Mouse (Mus musculus) layer of hippocampus, postnatal 14 days (tissue): ENCODE results near the gene Mfsd9. TPM values are rescaled to one million over a fixed set of nuclear protein-coding genes. Genes with fewer than 3 reads are reported as not detected.
A peak's percentile ranks its signal among the peaks of the same experiment; 100 is the strongest.

Experiments used
- DNase-seq, 2 experiments: peaks; one replicate each; pipeline ENCODE4 v3.0.0; 2021 to 2022; ENCODE audit warnings: low spot score in 2 of 2, mixed read lengths in 1 of 2
- long read RNA-seq, 2 experiments: library from polyadenylated mRNA; stranded (forward); transcript quantifications; one replicate each; pipeline ENCODE4 v2.0.0; 2021
- total RNA-seq, 2 experiments: library from RNA; stranded (reverse); gene quantifications; 2 replicates each; pipeline ENCODE4 v1.2.3; 2021

Gene Mfsd9
- 1 to 10 TPM; 5.3 to 5.6 TPM for total RNA-seq
- long read RNA-seq, experiment 1, transcript Mfsd9-201 (6 exons, 3,160 nt), result major isoform, 5 of 8 reads
- long read RNA-seq, experiment 1, partial matches to known transcripts, result 0 of 8 reads
- long read RNA-seq, experiment 1, other reads (novel, unspliced or antisense), result 3 of 8 reads
- long read RNA-seq, experiment 2, transcript Mfsd9-201 (6 exons, 3,160 nt), result major isoform, 6 of 8 reads
- long read RNA-seq, experiment 2, partial matches to known transcripts, result 0 of 8 reads
- long read RNA-seq, experiment 2, other reads (novel, unspliced or antisense), result 1 of 8 reads

DNA sequence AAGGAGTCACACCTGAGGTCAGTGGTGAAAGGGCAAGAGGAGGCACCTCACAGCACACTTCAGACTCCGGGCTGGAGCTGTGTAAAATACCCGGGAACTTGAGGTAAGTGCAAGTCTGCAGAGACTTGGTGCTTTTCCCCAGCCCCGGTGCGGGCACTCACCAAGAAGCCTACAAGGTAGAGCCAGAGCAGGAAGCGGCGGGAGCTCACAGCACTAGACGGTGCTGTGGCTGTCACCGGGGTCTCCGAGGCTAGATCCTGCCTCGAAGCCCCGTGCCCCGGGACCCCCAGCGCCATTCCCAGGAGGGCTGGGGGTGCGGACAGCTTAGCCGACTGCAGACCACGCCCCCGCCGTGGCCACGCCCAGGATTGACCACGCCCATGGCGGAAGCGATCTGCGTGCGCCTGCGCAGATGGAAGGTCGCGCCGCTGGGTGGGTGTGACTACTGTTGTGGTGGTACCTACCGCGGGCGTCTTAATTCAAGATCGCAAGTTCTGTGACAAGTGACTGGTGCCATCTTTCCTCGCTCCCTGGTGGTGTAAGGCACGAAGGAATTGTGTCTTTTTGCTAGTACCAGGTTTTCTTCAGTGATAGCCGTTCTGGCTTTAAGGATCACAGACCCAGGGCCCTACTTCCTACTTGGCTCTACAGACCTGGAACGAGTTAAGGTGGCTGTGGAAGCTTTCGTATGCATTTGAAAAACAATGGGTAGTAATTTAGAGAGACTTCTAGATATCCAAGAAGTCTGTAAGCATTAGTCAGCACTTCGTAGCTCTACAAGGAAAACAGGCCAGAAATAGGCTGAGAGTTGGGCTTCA lies at the start of gene Mfsd9:
Gene Mfsd9 (minus strand): TSS at position 364 of the 818 bp plus-strand sequence.
- DNase-seq, result peak; percentile 91

DNA sequence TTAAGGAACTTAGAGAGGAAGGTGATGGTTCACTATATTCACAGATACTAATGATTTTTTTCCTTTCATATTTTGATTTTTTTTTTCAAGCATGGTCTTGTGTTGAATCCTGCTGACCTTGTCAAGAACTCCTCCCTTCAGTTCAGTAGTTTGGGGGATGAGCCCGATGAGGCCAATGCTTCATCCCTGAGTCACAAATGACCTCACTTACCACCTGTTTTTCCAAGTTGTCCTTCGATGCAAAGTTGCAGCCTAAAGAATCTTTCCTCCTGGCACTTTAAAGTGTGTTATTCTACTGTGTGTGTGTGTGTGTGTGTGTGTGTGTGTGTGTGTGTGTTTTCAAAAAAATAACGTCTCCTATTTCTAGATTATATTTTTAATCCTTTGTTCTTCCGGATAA lies 45.0 kb upstream of the Mfsd9 start:
- DNase-seq, result no peak

DNA sequence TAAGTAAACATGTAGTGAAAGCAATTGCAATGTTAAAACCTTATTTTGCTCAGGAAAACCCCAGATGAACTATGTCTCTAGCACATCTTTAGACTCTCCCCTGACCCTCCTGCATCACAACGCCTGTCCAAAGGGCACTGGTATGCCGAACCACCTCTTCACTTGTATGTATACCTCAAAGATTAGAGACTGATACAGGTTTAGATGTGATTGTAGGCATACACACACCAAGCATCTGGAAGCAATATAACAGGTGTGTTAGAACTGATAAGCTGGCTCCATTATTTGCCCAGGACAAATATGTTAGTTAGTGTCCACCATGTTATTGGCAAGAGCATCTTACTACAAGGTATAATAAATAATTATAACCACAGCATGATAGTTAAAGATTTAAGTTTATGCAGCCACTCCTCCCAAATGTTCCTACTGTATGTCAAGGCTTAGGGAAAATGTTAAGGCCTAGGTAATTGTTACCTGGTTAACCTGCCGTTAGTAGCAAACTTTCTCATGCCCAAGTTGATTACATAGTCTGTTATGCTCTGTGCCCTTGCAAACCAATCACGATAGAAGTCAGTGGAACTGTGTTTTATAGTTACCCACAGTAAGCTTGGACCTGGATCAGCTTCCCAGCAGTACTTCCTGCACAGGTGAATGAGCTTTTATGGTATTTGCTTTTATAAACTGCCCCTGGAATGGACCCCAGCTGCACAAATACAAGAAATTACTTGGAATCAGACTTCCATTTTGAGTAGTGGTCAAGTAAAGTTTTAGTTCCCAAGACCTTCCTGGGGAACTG lies 40.4 kb upstream of the Mfsd9 start:
- no peak for DNase-seq

DNA sequence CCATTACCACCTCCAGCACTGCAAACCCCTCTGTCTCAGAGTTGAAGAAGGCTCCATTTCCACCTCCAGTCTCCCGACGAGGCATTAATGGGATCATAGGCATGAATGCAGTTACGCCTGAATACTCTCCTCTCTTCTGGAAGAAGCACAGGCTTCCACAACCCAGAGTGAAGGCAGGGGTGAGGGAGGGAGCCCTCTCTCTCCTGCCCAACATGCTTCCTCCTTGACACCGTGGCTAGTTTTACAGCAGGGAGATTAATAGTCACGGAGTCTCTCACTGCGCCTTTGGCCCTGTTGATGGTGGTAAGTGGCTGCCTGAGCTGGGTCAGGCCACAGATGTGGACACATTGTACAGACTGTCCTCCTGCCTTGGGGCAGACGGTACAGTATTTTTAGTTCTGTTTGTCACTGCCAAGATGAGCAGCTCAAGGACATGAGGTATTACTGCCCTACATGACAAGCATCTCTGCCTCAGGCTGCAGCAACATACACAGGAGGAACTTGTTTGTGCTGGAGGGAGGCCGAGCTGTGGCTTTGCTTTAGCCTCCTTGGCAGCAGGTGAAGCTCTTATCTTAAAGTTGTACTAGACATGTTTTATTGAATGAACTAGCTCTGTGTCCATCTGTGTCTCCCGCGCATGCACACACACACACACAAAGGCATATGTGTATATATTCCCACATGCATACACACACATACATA lies 38.9 kb upstream of the Mfsd9 start:
- DNase-seq, result no peak

DNA sequence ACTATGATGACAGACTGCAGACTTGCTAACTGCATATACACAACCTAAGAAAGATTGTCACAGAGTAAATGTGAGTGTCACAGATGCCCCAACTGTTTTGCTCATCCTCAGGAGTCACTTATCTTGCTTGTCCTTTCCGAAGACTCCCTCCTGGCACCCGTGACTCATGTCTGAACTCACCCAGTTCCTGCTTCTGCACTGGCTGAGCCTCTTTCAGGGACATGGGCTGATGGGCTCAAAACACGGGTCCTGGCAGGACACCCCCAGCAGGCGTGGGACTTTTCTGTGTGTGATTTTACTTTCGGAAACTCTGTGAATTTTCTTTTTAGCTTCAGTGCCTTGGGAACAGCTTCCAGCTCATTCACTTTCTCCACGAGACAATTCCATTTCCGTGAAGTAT lies 35.3 kb upstream of the Mfsd9 start:
- no peak for DNase-seq

DNA sequence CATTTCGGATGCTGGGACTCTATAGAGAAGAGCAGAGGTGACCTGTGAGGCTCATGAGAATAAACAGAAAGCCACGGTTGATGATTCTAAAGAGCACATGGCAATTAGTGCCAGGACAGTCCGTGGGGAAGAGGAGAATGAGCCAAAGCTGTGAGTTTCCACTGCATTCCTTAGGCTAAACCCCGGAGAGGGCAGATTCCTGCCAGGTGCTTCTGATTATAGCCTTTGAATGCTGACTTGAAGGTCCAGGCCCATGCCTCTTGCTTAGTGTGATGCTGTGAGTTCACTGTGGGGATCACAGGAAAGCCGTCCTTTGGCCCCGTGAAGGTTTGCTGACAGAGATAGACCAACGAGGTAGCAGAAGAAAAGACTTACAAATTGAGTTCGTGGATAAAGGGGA lies 34.4 kb upstream of the Mfsd9 start:
- DNase-seq, result no peak

DNA sequence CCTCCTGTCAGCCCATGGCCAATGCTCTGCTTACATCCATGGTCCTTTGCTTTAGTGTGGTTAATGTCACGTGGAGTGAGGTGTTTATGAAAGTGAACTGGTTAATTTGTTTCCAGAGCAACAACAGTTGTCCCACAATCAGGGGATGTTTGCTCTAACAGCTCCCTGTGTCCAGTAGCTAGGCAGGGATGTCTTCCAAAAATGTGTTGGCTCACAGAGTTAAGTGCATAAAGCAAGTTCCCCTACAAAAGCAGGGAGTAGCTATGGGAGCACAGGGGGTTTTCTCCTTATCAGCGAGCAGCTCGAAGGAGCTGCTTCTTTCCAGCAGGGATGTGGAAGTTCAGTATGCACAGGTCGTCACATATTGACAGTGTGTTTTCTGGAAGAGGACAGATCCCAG lies 34.0 kb upstream of the Mfsd9 start:
- no peak for DNase-seq

DNA sequence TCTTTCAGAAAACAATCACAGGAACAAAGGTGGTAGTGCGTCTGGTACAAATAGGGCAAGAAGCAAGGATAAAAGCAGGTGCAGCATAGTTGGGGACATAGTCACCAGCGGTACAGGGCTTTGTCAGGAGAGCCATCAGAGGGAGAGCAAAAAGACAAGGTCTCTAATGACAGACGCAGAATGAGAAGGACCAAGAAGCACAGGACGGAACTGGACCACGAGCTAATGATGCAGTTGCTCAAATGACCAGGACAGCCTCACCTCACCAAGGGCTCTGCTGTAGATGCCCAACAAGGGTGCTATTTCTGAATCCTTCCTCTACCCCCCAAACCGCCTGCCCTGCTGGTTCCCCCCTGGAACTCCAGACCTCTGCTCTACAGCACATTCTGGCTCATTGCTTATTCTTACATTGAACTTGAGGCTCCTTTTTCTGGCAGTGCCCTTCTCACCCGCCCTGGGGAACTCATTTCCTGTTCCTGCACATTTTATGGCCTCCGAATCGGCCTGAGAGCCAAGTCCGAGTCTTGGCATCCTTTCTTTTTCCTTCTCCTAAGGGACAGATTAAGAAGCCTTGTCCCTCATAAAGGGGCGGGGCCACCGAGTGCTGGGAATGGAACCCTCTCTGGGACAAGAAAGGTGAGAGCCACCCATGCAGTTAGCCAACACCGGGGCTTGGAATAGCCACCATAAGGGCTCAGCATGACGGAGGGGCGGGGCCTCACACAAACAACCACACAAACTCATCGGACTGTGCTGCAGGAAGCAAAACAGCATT lies 24.8 kb upstream of the Mfsd9 start:
- no peak for DNase-seq

DNA sequence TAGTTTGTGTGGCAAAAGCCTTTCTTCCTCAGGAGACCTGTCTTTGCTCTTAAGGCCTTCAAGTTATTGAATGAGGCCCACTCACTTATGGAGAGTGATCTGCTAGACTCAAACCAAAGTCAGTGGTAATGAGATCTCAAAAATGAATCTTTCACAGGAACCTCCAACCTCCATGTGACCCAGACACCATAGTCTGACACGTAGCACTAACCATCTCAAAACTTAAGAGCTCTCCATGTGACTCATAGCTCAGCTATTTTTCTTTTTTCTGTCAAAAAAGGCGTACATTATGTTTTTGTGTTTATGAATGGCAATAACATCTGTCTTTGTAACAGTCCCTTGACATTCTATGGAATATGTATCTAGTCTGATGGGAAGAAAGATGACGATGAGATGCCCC lies 18.2 kb upstream of the Mfsd9 start:
- no peak for DNase-seq

DNA sequence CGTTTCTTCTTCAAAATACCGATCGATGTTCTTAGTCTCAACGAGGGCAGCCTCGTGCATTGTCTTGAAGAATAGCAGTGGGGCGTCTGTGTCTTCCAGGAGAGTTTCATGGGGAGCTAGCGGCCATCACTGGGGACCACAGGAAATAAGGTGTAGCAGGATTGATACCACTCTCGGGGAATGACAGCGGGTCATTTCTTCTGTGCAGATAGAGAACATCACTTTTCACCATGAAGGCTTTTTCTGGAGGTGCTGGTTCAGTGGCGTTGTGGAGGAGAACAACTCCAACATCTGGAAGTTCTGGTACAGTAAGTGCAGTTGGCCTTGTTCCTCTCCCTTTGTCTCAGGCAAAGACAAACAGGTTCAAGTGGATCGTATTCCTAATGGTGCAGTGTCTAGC lies 15.4 kb upstream of the Mfsd9 start:
- DNase-seq, result no peak

DNA sequence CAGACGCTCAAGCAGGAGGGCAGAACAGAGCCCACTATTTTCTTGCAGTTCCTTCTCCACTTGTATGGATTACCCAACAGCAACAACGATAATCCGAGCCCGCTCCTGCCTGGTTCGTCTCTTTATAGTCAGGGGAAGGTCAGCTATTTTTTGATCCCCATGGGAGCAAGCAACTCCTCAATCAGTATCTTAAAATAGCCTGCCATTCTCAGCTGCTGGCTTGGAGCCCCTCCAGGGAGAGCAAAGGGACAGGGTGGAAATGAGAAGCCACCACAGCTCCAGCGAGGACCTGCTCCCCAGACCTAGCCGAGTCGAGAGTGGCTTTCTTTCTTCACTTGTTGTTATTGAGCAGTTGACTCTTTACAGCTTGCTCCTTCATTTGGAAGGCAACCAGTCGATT lies 14.9 kb upstream of the Mfsd9 start, which contains the start of gene Tmem182:
Gene Tmem182 (plus strand): TSS at position 251 of the 400 bp plus-strand sequence.
- no peak for DNase-seq

DNA sequence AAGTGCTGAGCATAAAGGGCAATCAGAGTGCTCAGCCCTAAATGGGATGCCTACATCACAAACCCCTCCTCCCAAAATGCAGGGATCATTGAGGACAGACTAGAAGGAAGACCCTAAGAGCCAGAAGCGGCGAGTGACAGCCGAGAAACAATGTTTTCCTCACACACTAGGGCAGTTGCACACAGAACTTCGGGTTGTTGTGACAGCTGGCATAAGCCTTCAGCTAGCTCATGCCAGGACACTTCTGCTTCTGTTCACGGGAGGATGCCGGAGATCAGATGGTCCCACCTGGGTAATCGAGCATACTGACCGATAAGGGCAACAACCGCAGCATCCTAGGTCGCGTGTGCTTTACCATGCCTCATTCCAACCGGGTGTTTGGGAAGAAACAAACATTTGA lies 13.6 kb upstream of the Mfsd9 start:
- no peak for DNase-seq

DNA sequence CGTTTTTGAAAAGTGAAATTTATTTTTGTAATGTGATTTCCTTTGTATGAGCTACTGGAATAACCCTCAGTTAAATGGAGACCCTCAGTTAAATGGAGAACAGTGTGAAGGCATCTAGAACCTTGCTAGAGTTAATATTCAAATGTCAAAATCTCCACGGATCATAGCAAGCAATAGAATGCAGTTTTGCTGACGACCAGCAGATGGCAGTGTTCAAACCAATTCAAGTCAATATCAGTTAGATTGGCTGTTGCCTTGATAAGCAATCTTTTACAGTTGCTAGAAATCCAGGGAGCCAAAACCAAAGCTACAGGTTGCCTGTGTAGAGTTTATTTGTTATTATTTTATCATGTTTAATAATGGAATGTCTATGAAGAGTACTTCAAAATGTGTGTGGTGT lies 12.3 kb upstream of the Mfsd9 start:
- DNase-seq, result peak; percentile 57 to 76

DNA sequence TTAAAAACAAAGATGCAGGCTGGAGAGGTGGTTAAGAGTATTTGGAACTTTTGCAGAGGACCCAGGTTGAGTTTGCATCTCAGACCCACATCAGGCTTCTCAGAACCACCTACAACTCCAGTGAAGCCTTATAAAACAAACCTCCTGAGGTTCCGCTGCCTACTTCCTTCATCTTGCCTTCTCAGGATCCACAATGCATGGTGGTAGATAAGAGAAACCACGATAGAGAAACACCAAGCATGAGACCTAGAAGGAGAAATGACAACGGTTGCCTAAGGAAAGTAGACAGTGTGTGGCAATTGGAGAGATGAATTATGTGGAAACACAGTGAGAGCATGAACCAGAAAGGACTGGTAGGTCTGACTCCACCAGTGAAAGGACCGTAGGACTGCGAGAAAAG lies 10.4 kb upstream of the Mfsd9 start:
- DNase-seq, result no peak

DNA sequence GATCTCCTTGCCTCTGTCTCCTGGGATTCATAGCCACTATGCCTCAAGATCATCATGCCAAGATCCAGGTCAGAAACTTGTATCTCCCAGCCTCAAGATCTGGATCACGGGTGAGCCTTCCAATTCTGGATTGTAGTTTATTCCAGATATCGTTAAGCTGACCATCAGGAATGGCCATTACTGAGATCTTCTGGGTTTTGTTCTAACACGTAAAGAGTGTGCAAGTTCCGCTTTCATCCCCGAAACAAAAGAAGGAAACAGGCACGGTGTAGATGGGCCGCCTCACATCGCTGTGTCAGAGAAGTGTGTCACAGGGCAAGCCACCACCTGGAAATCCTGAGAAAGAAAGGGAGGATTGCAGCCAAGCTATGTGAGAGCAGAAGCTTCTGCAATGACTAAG lies 8.6 kb upstream of the Mfsd9 start:
- no peak for DNase-seq

DNA sequence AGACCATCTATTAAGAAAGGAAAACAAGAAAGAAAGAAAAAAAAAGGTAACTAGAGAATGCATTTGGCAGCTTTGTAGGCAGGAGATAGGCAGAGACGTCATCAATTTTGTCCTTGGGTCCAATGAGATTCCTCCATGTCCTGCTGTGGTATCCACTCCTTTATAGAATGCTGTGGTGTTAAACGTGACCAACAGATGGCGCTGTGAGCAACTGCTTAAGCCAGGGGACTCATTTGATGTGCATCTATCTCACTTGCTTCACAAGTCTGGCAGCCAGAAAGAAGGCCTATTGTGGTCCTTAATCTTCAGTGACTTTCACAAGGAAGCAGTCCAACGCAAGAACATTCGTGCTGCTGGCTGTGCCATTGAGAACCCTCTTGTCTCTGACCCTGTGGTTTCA lies 6.9 kb upstream of the Mfsd9 start:
- DNase-seq, result peak; percentile 57 to 67

DNA sequence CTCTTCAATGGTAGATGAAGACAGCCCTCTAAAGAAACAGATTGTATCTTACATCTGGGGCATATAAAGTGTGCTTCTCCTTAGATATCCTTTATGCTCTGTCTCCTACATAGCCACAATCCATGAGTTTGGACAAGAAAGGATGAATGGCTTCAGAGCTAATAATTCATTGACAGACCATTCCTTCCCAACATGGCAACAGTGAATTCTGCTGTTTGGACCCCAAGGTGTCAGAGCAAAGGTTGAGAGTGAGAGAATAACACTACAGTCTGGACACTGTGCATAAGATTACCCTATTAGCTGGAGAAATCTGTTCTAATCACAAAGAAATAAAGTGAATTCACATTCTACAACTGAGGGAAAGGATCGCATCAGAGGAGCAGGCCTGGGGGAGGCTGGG lies 5.0 kb upstream of the Mfsd9 start:
- DNase-seq, result no peak

DNA sequence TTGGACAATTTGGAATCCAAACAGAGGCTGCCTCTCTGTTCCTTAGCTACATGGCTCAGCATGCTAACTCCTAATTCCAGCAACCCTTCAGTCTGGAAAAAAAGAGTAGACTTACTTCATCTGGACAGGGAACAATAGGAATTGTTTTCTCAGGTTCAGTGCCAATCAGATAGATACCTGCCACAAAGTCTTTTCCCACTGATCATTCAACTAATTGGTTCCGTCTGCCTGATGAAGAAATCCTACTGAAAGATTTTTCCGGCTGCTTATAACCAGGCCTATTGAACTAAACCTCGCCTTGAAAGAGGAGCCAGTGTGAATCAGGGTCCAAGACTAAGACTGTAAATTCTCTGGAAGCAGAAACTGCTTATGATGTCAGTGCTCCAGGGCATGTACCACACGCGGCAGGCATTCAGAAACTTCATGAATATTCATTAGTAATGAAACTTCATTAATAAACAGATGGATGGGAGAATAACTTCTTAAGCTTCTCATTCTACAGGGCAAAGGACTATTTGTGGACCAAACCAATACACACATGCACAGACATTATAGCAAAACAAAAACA lies 737 bp downstream of the Mfsd9 start:
- DNase-seq, result peak in 1 of 2 experiments; percentile 14

DNA sequence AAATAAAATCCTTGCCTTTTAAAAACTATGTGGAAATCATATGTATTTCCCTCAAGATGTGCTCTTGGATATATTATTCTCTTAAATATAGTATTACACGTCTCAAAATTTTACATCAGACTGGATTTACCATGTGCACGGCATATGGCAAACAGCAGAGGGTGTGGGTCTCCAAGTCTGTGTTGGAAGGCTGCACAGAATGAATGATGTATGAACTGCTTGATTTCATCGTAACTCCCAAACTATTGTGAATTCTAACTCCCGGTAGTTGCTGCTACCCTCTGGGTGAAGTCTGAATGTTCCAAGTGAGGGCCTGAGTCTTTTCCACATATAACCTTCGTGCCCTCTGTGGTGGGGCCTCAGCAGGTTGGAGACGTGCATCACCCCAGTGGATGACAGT lies 1.5 kb downstream of the Mfsd9 start:
- peak in 1 of 2 experiments; percentile 36 for DNase-seq

DNA sequence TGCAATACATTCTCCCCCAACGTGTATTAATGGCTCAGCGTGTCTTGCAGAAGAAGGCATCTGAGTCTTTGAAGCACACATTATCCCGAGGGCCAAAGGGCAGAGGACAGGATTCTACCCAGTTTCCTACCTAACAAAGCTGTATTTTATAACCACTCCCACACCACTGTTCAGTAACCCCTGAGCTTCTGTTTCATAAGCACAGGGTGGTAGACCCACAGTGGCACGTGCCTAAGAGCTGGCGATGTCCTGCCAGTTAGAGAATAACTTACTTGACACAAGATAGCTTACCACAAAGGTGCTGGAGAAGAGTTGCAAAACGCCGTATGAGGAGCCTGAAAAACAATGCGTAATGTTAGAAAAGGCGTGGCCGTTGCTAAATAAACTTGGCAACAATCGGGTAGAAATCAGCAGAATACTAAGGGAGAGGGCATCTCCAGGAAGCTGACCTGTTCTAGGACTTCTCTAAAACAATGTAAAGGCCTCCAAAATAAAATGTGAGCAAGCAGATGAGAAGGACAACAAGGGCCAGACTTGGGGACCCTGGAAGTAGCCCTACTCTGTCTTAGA lies 4.5 kb downstream of the Mfsd9 start:
- DNase-seq, result no peak
